Mouse (Mus musculus) liver, embryonic 12.5 days (tissue): ENCODE data around the gene Gm5108. TPM values are rescaled to one million over a fixed set of nuclear protein-coding genes. Genes with fewer than 3 reads are reported as not detected.

Source experiments
- ATAC-seq: fragments of 200-750 bp; cut with Nextera tagmentation; 2 replicates; pipeline ENCODE4 v1.8.0; 2017; ENCODE audit warnings: moderate number of reproducible peaks, mild to moderate bottlenecking, moderate library complexity
- H3K27ac ChIP-seq: fragments of 300-500 bp; sonication (generic); 2 replicates; pipeline ENCODE4 v1.5.1; 2016; ENCODE audit warnings: mild to moderate bottlenecking
- H3K27me3 ChIP-seq: fragments of 300-500 bp; sonication (generic); replicated peaks from 2 replicates; pipeline ENCODE4 v1.6.1; 2016; ENCODE audit warnings: mild to moderate bottlenecking, moderate library complexity
- H3K36me3 ChIP-seq: fragments of 300-500 bp; sonication (generic); 2 replicates; pipeline ENCODE4 v1.6.1; 2016; ENCODE audit warnings: mild to moderate bottlenecking, moderate library complexity
- H3K4me1 ChIP-seq: fragments of 300-500 bp; sonication (generic); 2 replicates; pipeline ENCODE4 v1.6.1; 2016
- H3K4me2 ChIP-seq: fragments of 300-500 bp; sonication (generic); 2 replicates; pipeline ENCODE4 v1.6.1; 2016; ENCODE audit warnings: mild to moderate bottlenecking, moderate library complexity
- H3K4me3 ChIP-seq: fragments of 300-500 bp; sonication (generic); 2 replicates; pipeline ENCODE4 v1.5.1; 2016; ENCODE audit warnings: mild to moderate bottlenecking, moderate library complexity
- H3K9ac ChIP-seq: fragments of 300-500 bp; sonication (generic); 2 replicates; pipeline ENCODE4 v1.6.1; 2016; ENCODE audit warnings: mild to moderate bottlenecking, moderate library complexity
- H3K9me3 ChIP-seq: fragments of 300-500 bp; sonication (generic); replicated peaks from 2 replicates; pipeline ENCODE4 v1.6.1; 2016; ENCODE audit warnings: mild to moderate bottlenecking, moderate library complexity
- WGBS: fragments of 180-500 bp; shearing (Covaris S2); methylation state at CpG from one replicate; pipeline ENCODE4 v1.1.7; 2016; ENCODE audit not compliant: insufficient replicate concordance; 5-methylcytosine and 5-hydroxymethylcytosine counted together
- polyA plus RNA-seq: library from polyadenylated mRNA; unstranded; fragments of >200 nt; fragmentation: Nextera tagmentation; extraction: Ambion mirVana; gene quantifications from 2 replicates; pipeline ENCODE4 v1.2.1, GENCODE M21; 2016

The Gm5108 gene
- polyA plus RNA-seq, 1 experiment from 2014 or later: not detected

- H3K4me2 ChIP-seq: no peak overlapping the region
- H3K4me3 ChIP-seq: no peak overlapping the region
- H3K9ac ChIP-seq: no peak overlapping the region
- no peaks in the 10 kb centered on the region for H3K27me3 ChIP-seq
- WGBS: 62% methylated on average over 7 of the region's 7 CpGs
- H3K9me3 ChIP-seq: no peaks in the 10 kb centered on the region
- H3K36me3 ChIP-seq: no peaks in the 10 kb centered on the region
- no peak for ATAC-seq
- H3K4me1 ChIP-seq: no peaks in the 10 kb centered on the region
- H3K27ac ChIP-seq: no peak overlapping the region
Observed at GRCm38 (mm10) chr5:67961708-67962629, 20.5 kb downstream of the Gm5108 start.

DNA sequence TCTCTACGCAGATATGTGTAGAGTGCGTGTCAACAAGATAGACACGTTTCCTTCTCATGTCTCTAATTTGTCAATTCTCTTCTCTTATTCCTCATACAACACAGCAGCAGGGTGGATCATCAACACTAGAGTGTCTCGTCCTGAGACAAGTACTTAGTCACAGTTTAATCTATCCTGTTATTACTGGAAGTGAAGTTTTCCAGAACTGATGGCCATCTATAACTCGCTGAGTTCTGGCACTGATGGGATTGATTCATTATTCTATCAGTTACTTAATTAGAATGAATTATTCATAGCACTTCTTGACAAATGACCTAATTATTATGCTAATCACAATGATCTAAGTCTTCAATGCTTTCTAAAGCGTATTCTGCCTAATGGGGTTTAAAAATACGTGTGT lies 28.1 kb downstream of the Gm5108 start:
- H3K4me3 ChIP-seq: no peak overlapping the region
- H3K27ac ChIP-seq: no peak overlapping the region
- H3K36me3 ChIP-seq: no peaks in the 10 kb centered on the region
- H3K9ac ChIP-seq: no peak overlapping the region
- 68% methylated on average over 7 of the region's 7 CpGs for WGBS
- H3K9me3 ChIP-seq: no peaks in the 10 kb centered on the region
- H3K4me2 ChIP-seq: no peak overlapping the region
- no peak for ATAC-seq
- H3K4me1 ChIP-seq: no peaks in the 10 kb centered on the region
- H3K27me3 ChIP-seq: no peaks in the 10 kb centered on the region

DNA sequence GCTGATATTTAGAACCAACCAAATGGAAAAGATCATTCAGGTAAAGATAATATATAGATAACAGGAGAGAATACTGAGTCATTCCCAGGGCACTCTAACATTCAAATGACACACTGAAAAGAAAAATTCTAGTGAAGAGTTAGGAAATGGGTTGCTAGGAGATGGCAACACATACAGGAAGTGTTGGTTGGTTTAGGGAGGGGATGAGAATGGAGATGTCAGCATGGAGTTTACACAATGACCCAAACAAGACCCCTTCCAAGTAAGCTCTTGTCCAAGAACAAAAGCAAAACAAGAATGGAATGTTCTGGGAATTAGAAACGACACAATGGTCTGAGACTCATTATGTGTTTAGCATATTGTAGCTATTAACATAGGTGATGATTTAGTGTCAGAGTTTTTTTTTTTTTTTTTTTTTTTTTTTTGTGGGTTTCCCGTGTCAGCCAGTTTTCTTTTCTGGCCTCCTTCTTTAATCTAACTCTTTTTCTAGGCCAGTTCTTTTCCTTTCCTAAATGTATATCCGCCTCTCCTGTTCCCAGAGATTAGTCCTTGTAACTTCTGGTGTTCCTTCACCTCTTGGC lies 40.6 kb downstream of the Gm5108 start:
- H3K4me2 ChIP-seq: no peak overlapping the region
- WGBS: 48% methylated on average over 3 of the region's 3 CpGs
- no peaks in the 10 kb centered on the region for H3K4me1 ChIP-seq
- no peak for ATAC-seq
- no peak overlapping the region for H3K9ac ChIP-seq
- H3K36me3 ChIP-seq: no peaks in the 10 kb centered on the region
- no peaks in the 10 kb centered on the region for H3K27me3 ChIP-seq
- no peak overlapping the region for H3K4me3 ChIP-seq
- no peaks in the 10 kb centered on the region for H3K9me3 ChIP-seq
- no peak overlapping the region for H3K27ac ChIP-seq

DNA sequence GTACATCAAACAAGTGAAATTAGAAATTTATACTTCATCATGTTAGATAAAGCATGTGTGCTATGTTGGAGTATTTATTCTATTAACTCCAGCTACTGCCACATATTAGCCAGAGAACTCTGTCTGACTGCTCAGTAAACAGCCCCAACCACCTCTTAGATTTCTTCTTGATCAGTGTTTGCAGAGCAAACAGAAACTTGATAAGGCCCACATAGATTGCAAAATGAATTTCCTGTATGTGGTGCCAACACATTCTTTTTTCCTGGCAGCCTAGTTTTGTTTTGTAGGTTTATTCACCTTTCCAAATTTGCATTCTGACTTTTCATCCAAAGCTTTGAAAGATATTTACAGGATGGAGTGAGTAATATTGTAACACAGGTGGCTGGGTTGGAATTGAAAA lies 49.0 kb downstream of the Gm5108 start:
- ATAC-seq: no peak
- no peaks in the 10 kb centered on the region for H3K36me3 ChIP-seq
- no peak overlapping the region for H3K4me2 ChIP-seq
- H3K9ac ChIP-seq: no peak overlapping the region
- H3K4me3 ChIP-seq: no peak overlapping the region
- H3K4me1 ChIP-seq: no peaks in the 10 kb centered on the region
- H3K27ac ChIP-seq: no peak overlapping the region
- no peaks in the 10 kb centered on the region for H3K27me3 ChIP-seq
- H3K9me3 ChIP-seq: no peaks in the 10 kb centered on the region

GRCm38 (mm10) chr5:68002611-68003010 lies 61.1 kb downstream of the Gm5108 start:
- H3K4me3 ChIP-seq: no peak overlapping the region
- H3K4me2 ChIP-seq: no peak overlapping the region
- H3K36me3 ChIP-seq: no peaks in the 10 kb centered on the region
- WGBS: 62% methylated on average over 6 of the region's 6 CpGs
- ATAC-seq: no peak
- no peak overlapping the region for H3K9ac ChIP-seq
- H3K27ac ChIP-seq: no peak overlapping the region
- no peaks in the 10 kb centered on the region for H3K9me3 ChIP-seq
- no peaks in the 10 kb centered on the region for H3K4me1 ChIP-seq
- 0 out of 2 replicates have a peak, but pooled peaks cover 5% of the 10 kb centered on the region for H3K27me3 ChIP-seq

DNA sequence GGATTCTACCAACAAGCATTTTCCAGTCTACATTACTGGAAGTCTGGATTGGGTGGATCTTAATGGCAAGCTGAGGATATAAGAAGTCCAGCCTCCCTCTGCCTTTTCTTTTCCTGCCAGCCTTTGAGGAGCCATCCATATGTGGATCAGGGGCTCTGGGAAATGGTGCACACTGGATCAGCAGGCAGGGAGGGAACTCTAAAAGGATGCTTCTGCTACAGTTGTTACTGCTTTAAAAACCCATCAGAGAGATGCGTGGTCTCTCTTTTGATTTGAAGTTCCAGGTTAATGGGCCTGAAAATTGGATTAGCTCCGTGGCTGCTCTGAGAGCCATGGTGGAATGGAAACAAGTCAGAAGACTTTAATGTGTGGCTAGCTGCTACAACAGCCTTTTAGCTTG lies 62.4 kb downstream of the Gm5108 start:
- Histone ChIP-seq H3K4me3 (no peak overlapping the region), H3K9ac (no peak overlapping the region), H3K36me3 (no peaks in the 10 kb centered on the region), H3K4me2 (no peak overlapping the region), H3K27me3 (0 out of 2 replicates have a peak, but pooled peaks cover 4% of the 10 kb centered on the region), H3K9me3 (no peaks in the 10 kb centered on the region), H3K27ac (no peak overlapping the region), H3K4me1 (no peaks in the 10 kb centered on the region)
- 57% methylated on average over 2 of the region's 2 CpGs for WGBS
- ATAC-seq: no peak

GRCm38 (mm10) chr5:68004419-68004818 lies 63.0 kb downstream of the Gm5108 start:
- Histone ChIP-seq H3K9me3 (no peaks in the 10 kb centered on the region), H3K9ac (no peak overlapping the region), H3K27ac (no peak overlapping the region), H3K4me3 (no peak overlapping the region), H3K4me1 (no peaks in the 10 kb centered on the region), H3K27me3 (no peaks in the 10 kb centered on the region), H3K4me2 (no peak overlapping the region), H3K36me3 (no peaks in the 10 kb centered on the region)
- 75% methylated on average over 2 of the region's 2 CpGs for WGBS
- ATAC-seq: no peak

DNA sequence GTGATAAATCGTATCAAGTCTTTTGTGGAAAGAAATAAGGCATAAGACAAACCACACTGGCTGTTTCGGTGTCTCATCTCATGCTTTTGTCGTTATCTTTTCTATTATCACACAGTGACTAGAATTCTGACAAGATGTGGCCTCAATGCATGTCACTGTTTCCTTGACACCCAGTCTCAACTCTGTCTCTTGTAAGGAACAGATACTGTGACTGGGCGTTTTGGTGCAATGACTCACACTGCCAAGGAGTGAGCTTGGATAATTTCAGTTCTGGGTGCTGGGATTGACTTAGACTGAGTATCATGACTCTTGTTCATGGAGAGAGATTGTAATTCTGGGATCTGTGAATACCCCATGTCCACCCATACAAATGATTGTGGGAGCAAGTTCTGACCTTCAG lies 65.6 kb downstream of the Gm5108 start:
- 37% methylated on average over 4 of the region's 4 CpGs for WGBS
- Histone ChIP-seq H3K4me3 (no peak overlapping the region), H3K27me3 (no peaks in the 10 kb centered on the region)

GRCm38 (mm10) chr5:68011569-68011968 lies 70.1 kb downstream of the Gm5108 start:
- peaks cover 4% of the 10 kb centered on the region for H3K27me3 ChIP-seq
- ATAC-seq: no peak
- WGBS: 45% methylated on average over 3 of the region's 3 CpGs
- H3K9ac ChIP-seq: no peak overlapping the region
- H3K4me3 ChIP-seq: no peak overlapping the region
- no peak overlapping the region for H3K4me2 ChIP-seq
- H3K36me3 ChIP-seq: no peaks in the 10 kb centered on the region
- no peaks in the 10 kb centered on the region for H3K9me3 ChIP-seq
- no peaks in the 10 kb centered on the region for H3K4me1 ChIP-seq
- no peak overlapping the region for H3K27ac ChIP-seq

More for the DNA sequence above, 65.6 kb downstream of the Gm5108 start:
- Histone ChIP-seq H3K4me2 (no peak overlapping the region), H3K36me3 (no peaks in the 10 kb centered on the region), H3K9me3 (no peaks in the 10 kb centered on the region), H3K9ac (no peak overlapping the region), H3K4me1 (no peaks in the 10 kb centered on the region), H3K27ac (no peak overlapping the region)
- ATAC-seq: no peak

DNA sequence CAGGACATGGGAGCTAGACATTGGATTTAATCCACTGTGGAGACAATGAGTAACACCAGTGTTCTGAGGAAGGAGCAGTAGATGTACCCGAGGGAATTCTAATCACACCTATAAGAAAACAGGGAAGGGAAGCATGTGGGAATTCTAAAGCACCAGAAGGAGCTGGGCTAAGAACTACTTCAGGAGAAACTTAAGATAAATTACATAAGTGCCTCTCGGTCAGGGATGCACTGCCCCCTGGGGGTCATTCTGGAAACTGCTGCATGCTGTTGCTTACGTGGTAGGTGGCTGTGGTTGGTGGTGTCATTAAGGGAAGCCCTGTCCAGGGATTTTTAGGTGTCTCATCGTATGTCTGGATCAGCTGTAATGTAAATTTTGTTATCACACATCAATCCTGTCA lies 71.1 kb downstream of the Gm5108 start:
- H3K36me3 ChIP-seq: no peaks in the 10 kb centered on the region
- WGBS: 9% methylated on average over 4 of the region's 4 CpGs
- no peak overlapping the region for H3K27ac ChIP-seq
- no peak overlapping the region for H3K9ac ChIP-seq
- no peak overlapping the region for H3K4me3 ChIP-seq
- no peaks in the 10 kb centered on the region for H3K4me1 ChIP-seq
- ATAC-seq: no peak
- no peaks in the 10 kb centered on the region for H3K9me3 ChIP-seq
- H3K4me2 ChIP-seq: no peak overlapping the region
- H3K27me3 ChIP-seq: peaks cover 4% of the 10 kb centered on the region

DNA sequence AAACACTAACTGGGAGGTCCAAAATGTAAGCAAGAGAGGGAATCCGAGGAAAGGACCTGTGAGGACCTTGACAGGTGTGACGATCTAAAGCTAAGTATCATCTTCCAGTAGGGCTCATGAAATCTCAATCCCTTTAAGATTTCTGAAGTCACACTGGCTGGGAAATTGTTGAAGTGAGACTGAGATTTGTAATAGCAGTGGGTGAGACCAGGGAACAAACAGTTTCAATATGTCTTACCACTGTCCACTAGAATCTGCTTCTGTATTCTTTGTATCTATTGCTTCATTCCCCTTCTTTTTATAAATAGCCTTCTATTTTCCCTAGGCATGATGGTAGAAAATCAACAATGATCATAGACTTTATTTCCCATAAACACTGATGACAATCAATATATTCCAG lies 79.4 kb downstream of the Gm5108 start:
- no peak for ATAC-seq
- no peak overlapping the region for H3K27ac ChIP-seq
- no peak overlapping the region for H3K4me2 ChIP-seq
- H3K36me3 ChIP-seq: no peaks in the 10 kb centered on the region
- 58% methylated on average over 2 of the region's 2 CpGs for WGBS
- no peak overlapping the region for H3K9ac ChIP-seq
- no peak overlapping the region for H3K4me3 ChIP-seq
- H3K9me3 ChIP-seq: no peaks in the 10 kb centered on the region
- H3K27me3 ChIP-seq: no peaks in the 10 kb centered on the region
- H3K4me1 ChIP-seq: no peaks in the 10 kb centered on the region
